Mouse (Mus musculus): ENCODE measurements at regions not wholly inside any gene's neighbourhood (a gene's known extent, or its start where the extent isn't known, plus 50 kb on each side); places are given as distances from the start of the nearest gene placed in this dataset.
A peak's percentile ranks its signal among the peaks of the same experiment; 100 is the strongest.

DNA sequence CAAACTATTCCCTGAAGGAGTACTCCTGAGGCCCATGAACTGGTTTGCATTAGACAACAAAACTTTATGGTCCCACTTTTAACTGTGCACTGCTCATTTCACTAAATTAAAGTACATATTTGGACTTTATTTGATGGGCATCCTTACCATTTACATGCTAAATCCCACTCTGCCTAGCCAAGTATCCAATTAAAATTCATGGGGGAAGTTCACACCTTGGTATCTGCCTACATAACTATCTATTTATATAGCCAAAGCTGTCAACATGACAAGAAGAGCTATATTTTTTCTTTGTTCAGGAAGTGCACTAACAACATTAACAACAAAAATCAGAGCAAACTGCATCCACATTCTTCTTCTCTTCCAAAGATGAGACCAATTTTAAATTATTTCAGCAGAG is 317.7 kb upstream of the Nwd2 start:
- H3K27me3 ChIP-seq: no peaks in the 10 kb centered on the region
- H3K4me2 ChIP-seq (replicated peaks): no peak overlapping the region
- no peak overlapping the region for H3K9ac ChIP-seq (replicated peaks)
- H3K4me1 ChIP-seq: no peaks in the 10 kb centered on the region
- H3K27ac ChIP-seq (replicated peaks): no peak overlapping the region
- H3K9me3 ChIP-seq: no peaks in the 10 kb centered on the region
- ATAC-seq (ENCODE audit: low FRiP score, low read depth): no peak
- H3K36me3 ChIP-seq: no peaks in the 10 kb centered on the region
- no peak overlapping the region for H3K4me3 ChIP-seq

DNA sequence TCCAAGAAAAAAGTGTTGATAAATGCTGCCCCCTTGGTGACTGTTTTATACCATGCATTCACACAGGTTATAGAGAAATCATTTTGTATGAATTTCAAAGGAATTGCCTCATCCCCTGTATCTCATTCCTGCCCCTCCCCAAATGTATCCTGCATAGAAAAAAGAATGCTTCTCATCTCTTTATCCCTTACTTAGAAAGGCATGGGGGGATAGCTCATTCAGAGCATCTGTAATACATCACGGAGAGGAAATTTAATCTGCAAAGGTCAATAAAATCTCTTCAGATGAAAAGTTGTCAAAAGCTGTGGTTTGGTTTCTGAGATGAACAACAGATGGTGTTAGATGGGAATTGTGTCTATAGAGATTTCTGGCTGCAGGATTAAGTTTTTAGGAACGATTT is 297.8 kb upstream of the Nwd2 start:
- Histone ChIP-seq H3K4me1 (no peaks in the 10 kb centered on the region), H3K4me2 (replicated peaks) (no peak overlapping the region), H3K4me3 (no peak overlapping the region), H3K9me3 (no peaks in the 10 kb centered on the region), H3K36me3 (no peaks in the 10 kb centered on the region), H3K27me3 (no peaks in the 10 kb centered on the region), H3K9ac (replicated peaks) (no peak overlapping the region), H3K27ac (replicated peaks) (no peak overlapping the region)
- ATAC-seq (ENCODE audit: low FRiP score, low read depth): no peak
- 74% methylated on average over 2 of the region's 2 CpGs for WGBS

DNA sequence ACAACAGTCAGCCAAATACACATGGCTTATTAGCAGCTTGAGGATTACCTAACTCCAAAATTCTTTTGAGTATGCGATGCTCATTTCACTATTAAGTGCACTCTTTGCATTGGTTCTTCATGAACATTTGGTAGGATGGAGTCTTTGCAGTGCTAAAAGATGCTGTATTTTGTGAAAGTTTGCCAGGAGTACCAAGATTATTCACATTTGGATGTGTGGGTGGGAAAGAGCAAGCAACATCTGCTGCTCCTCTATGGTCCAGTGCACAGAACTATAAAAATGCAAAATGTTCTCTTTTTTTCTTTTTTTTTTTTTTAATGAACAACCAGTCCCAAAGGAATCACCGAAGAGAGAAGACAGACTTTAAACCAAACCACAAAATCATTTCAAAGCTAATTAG is 256.9 kb upstream of the Nwd2 start:
- H3K27ac ChIP-seq (replicated peaks): no peak overlapping the region
- no peak overlapping the region for H3K9ac ChIP-seq (replicated peaks)
- H3K36me3 ChIP-seq: no peaks in the 10 kb centered on the region
- no peaks in the 10 kb centered on the region for H3K9me3 ChIP-seq
- no peak overlapping the region for H3K4me2 ChIP-seq (replicated peaks)
- H3K4me3 ChIP-seq: no peak overlapping the region
- no peaks in the 10 kb centered on the region for H3K4me1 ChIP-seq
- no peaks in the 10 kb centered on the region for H3K27me3 ChIP-seq
- WGBS: 92% methylated on average over 2 of the region's 2 CpGs
- no peak for ATAC-seq (ENCODE audit: low FRiP score, low read depth)

DNA sequence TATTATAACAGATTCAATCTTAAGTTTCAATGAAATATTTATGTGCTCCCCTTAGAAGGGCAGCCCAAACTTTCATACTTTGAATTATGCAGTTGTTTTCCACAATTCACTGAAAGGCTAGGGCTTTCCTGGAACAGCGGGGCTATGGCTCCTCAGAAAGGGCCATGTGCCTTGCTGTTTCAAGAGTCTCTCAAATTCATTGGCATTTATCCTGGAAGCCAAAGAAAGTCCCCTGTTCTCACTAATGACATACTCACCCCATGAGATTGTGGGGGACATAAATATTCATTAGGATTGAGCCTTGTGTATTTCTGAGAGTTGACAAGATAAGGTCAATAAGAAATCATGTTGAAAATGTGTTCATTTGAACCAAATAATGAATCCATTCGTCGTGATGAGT is 250.9 kb upstream of the Nwd2 start:
- Histone ChIP-seq H3K36me3 (no peaks in the 10 kb centered on the region), H3K27me3 (no peaks in the 10 kb centered on the region), H3K9me3 (no peaks in the 10 kb centered on the region), H3K4me2 (replicated peaks) (no peak overlapping the region), H3K9ac (replicated peaks) (no peak overlapping the region), H3K4me1 (no peaks in the 10 kb centered on the region), H3K27ac (replicated peaks) (no peak overlapping the region), H3K4me3 (no peak overlapping the region)
- no peak for ATAC-seq (ENCODE audit: low FRiP score, low read depth)
- 56% methylated on average over 3 of the region's 3 CpGs for WGBS

DNA sequence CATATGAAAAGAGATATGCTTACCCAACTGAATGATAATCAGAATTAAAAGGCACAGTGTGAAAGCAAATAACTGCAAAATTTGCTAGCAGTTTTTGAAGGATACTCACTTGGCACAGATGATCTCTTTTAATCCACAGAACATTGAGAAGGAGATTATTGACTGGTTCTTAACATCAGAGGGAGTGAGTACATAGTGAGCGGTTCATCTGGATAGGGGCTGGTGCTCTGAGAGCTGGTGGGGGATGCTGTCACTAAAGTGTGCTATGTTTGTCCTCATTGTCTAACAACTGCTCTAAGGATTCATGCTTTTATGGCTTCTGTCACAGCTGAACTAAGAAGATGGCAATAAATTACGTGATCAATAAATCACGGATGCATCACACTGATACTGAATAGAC is 218.7 kb upstream of the Nwd2 start:
- no peak overlapping the region for H3K4me3 ChIP-seq

DNA sequence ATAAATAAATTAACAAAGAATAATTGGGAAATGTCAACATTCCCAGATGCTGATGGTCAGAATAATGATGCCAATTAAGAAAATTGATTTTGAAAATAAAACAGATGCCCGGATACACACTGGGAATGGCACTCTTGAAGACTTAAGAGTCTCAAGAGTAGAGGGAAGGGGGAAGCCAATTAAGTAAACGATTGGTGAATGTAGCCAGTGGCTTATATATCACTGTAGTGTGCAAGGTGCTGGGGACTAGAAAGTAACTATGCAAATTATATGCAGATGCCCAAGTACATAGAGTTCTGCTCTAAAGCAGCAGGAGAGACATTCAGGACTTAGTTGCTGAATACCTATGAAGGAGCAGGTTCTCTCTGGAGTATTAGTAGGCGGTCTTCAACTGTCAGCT is 204.5 kb upstream of the Nwd2 start:
- no peak overlapping the region for H3K27ac ChIP-seq (replicated peaks)

More for the DNA sequence above, 218.7 kb upstream of the Nwd2 start:
- 0 out of 2 replicates have a peak, but pooled peaks have one; percentile 30 for ATAC-seq (ENCODE audit: low FRiP score, low read depth)
- H3K9me3 ChIP-seq: no peaks in the 10 kb centered on the region
- H3K4me2 ChIP-seq (replicated peaks): no peak overlapping the region
- H3K9ac ChIP-seq (replicated peaks): no peak overlapping the region
- 66% methylated on average over 3 of the region's 3 CpGs for WGBS
- H3K27ac ChIP-seq (replicated peaks): no peak overlapping the region
- no peaks in the 10 kb centered on the region for H3K4me1 ChIP-seq
- no peaks in the 10 kb centered on the region for H3K27me3 ChIP-seq
- no peaks in the 10 kb centered on the region for H3K36me3 ChIP-seq

DNA sequence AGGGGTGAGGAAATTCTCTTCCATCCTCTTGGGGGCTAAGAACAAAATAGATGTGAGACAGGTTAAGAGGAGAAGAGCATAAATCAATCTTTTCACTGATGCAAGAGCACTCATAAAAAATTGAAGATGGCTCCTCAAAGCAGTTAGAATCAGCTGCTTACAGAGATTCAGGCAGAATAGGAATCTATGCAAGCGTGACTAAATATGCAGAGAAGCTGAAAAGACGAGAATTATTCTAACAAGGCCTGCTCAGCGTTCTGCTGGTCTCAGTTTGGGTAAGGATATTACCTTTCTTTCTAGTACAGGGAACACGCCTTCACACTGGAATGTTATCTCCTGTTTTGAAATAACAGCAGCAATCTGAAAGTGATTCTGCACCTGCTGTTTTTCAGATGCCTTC is 203.7 kb upstream of the Nwd2 start:
- no peaks in the 10 kb centered on the region for H3K27me3 ChIP-seq
- ATAC-seq (ENCODE audit: low FRiP score, low read depth): peak; percentile 32; the same call in 1 of the 2 replicates
- no peak overlapping the region for H3K27ac ChIP-seq (replicated peaks)
- WGBS: 57% methylated on average over 4 of the region's 4 CpGs
- H3K4me3 ChIP-seq: no peak overlapping the region
- no peaks in the 10 kb centered on the region for H3K4me1 ChIP-seq
- no peaks in the 10 kb centered on the region for H3K9me3 ChIP-seq
- H3K36me3 ChIP-seq: no peaks in the 10 kb centered on the region
- H3K4me2 ChIP-seq (replicated peaks): no peak overlapping the region
- H3K9ac ChIP-seq (replicated peaks): no peak overlapping the region

More for the DNA sequence above, 204.5 kb upstream of the Nwd2 start:
- no peak overlapping the region for H3K4me3 ChIP-seq
- no peaks in the 10 kb centered on the region for H3K27me3 ChIP-seq
- H3K36me3 ChIP-seq: no peaks in the 10 kb centered on the region
- ATAC-seq (ENCODE audit: low FRiP score, low read depth): peak; percentile 64; the same call in 1 of the 2 replicates
- H3K9ac ChIP-seq (replicated peaks): no peak overlapping the region
- no peaks in the 10 kb centered on the region for H3K4me1 ChIP-seq
- no peaks in the 10 kb centered on the region for H3K9me3 ChIP-seq
- 71% methylated on average over 3 of the region's 3 CpGs for WGBS
- H3K4me2 ChIP-seq (replicated peaks): no peak overlapping the region

DNA sequence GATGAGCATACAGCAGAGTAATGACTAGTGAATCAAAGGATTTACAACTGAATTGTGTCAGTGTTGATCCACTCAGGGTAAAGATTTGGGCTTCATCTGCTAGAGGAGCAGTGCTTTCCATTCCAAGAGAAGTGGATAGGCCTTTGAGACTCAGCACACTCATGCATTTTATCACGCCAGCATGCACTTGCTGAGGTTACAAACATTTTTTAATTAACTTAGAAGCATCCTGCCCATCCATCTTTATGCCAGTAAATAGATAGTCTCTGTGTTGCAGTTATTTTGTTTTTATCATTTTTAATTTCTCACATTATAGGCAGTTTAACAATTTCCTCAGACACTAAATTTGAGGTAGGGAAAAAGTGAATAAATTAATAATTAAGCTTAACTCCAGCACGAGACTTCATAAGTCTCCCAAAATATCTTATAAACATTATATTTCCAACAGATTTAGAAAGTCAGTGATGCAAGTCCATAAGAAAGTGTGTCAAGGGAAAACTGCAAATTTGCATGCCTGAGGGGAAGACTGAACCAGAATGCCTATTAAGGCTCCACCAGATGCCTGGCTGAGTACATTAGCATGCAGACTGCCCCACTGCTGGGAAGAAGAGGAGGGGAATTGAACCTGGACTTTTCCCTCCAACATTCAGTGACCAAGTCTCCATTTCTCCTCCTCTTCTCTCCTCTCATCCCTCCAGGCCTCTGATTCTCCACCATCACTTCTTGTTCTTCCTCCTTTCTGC is 180.2 kb upstream of the Nwd2 start:
- no peaks in the 10 kb centered on the region for H3K4me1 ChIP-seq
- H3K4me2 ChIP-seq (replicated peaks): no peak overlapping the region
- no peak overlapping the region for H3K4me3 ChIP-seq
- WGBS: 83% methylated on average over 2 of the region's 2 CpGs
- H3K9ac ChIP-seq (replicated peaks): no peak overlapping the region
- no peaks in the 10 kb centered on the region for H3K9me3 ChIP-seq
- H3K27ac ChIP-seq (replicated peaks): no peak overlapping the region
- no peaks in the 10 kb centered on the region for H3K27me3 ChIP-seq
- ATAC-seq (ENCODE audit: low FRiP score, low read depth): no peak
- no peaks in the 10 kb centered on the region for H3K36me3 ChIP-seq

DNA sequence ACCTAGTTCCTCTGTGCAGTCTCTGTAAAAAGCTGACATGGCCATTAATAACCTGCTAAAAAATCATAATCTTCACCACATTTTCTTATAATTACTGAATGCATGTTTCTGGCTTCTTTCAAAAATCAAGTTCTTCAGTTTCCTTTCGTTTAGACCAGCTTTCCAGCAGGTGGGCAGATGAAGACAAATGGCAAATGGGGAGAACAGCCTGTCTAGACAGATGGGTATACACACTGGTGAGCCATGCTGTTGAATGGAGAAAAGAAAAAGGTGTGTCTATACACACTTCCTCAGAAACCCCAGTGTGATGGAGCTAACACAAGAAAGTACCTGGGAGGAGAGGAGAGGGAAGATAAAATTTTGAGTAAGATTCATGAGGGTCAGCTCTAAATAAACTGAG is 179.2 kb upstream of the Nwd2 start:
- no peak for ATAC-seq (ENCODE audit: low FRiP score, low read depth)
- no peaks in the 10 kb centered on the region for H3K36me3 ChIP-seq
- no peak overlapping the region for H3K27ac ChIP-seq (replicated peaks)
- H3K4me3 ChIP-seq: no peak overlapping the region
- H3K9me3 ChIP-seq: no peaks in the 10 kb centered on the region
- no peak overlapping the region for H3K9ac ChIP-seq (replicated peaks)
- H3K4me1 ChIP-seq: no peaks in the 10 kb centered on the region
- no peak overlapping the region for H3K4me2 ChIP-seq (replicated peaks)
- H3K27me3 ChIP-seq: no peaks in the 10 kb centered on the region
- WGBS: 63% methylated on average over 1 of the region's 1 CpGs

DNA sequence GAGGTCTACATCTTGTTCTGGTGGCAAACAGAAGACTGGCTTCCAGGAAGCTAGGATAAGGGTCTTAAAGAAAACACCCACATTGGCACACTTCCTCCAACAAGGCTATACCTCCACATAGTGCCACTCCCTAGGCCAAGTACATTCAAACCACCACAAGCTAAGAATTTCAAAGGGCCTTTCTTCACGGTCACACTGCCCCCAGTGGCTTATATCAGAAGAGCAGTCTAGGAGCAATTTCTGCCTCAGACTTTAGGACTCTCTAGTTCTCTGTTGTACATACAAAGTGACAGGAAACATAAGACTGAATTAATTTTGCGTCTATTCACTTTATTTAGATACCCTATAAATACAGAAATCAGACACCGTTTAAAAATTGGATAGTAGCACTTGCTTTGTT is 175.7 kb upstream of the Nwd2 start:
- no peak for ATAC-seq (ENCODE audit: low FRiP score, low read depth)
- Histone ChIP-seq H3K9me3 (no peaks in the 10 kb centered on the region), H3K4me3 (no peak overlapping the region), H3K4me2 (replicated peaks) (no peak overlapping the region), H3K27me3 (no peaks in the 10 kb centered on the region), H3K36me3 (no peaks in the 10 kb centered on the region), H3K4me1 (no peaks in the 10 kb centered on the region), H3K27ac (replicated peaks) (no peak overlapping the region), H3K9ac (replicated peaks) (no peak overlapping the region)
- 69% methylated on average over 3 of the region's 3 CpGs for WGBS

DNA sequence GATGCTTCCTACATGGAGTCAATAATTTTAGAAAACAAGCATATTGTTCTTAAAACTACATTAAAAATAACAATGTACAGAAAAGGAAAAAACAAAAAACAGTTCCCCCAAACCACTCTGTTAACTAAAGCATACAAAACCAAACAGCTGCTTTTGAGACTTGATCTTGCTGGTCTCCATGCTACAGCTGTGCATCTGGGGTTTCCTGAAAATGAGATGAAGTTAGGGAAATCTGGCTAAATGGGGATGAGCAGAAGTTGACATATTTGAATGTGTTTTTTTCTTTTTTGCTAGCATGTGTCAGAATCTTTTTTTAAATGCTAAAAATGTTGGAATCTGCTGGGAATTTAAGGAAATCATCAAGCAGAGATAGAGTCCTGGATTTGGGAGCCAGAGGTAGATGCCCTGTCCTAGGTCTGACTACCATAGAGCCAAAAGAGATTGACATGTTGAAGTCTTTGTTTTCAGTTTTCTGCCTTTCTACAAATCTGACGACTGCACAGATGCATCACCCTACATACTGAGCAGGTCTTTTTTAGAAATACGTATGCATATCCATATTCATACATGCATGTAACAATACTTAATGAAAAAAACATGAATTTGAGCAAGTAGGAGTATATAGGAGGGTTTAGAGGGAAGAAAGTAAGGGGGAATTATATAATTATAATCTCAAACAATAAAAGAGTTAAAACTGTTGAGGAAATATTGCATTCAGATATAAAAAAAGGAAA is 172.5 kb upstream of the Nwd2 start:
- Histone ChIP-seq H3K4me2 (replicated peaks) (no peak overlapping the region), H3K36me3 (no peaks in the 10 kb centered on the region), H3K4me1 (no peaks in the 10 kb centered on the region), H3K9ac (replicated peaks) (no peak overlapping the region), H3K27ac (replicated peaks) (no peak overlapping the region), H3K27me3 (no peaks in the 10 kb centered on the region), H3K4me3 (no peak overlapping the region), H3K9me3 (no peaks in the 10 kb centered on the region)
- WGBS: 69% methylated on average over 2 of the region's 2 CpGs
- ATAC-seq (ENCODE audit: low FRiP score, low read depth): no peak

DNA sequence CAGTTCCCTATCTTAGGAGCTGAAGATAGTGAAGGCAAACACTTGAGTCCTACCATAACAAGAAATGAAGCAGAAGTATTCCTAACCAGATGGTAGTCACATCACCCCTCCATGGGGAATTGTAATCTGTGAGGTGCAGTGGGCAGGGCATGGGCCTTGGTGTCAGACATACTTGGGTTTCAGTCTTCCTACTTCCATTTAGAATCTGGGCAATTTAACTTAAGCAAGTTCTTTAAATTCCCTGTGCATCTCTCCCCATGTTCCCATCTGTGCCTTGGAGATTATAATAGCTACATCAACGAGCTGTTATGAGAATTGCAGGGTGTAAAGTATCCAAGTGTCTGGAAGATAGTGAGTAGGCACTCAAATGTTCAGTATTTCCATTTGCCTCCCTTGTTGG is 149.9 kb upstream of the Nwd2 start:
- H3K4me1 ChIP-seq: no peaks in the 10 kb centered on the region
- no peak overlapping the region for H3K4me3 ChIP-seq
- no peak overlapping the region for H3K27ac ChIP-seq (replicated peaks)
- WGBS: 60% methylated on average over 1 of the region's 1 CpGs
- H3K36me3 ChIP-seq: no peaks in the 10 kb centered on the region
- H3K27me3 ChIP-seq: no peaks in the 10 kb centered on the region
- ATAC-seq (ENCODE audit: low FRiP score, low read depth): no peak
- H3K9me3 ChIP-seq: no peaks in the 10 kb centered on the region
- H3K9ac ChIP-seq (replicated peaks): no peak overlapping the region
- no peak overlapping the region for H3K4me2 ChIP-seq (replicated peaks)
